Mouse (Mus musculus) retina, adult 2 months (tissue): ENCODE results near the gene Cacng2.

Source experiments
- DNase-seq: peaks from one replicate; pipeline ENCODE4 v3.0.0-alpha.2; 2012; ENCODE audit warnings: low read depth, low spot score

Gene Cacng2

GRCm38 (mm10) chr15:77952921-77953320 lies 166.9 kb downstream of the Cacng2 start:
- DNase-seq: no peak

- no peak for DNase-seq
Observed at GRCm38 (mm10) chr15:77949061-77949460, 170.8 kb downstream of the Cacng2 start.

GRCm38 (mm10) chr15:77945711-77946110 lies 174.1 kb downstream of the Cacng2 start:
- no peak for DNase-seq
